Mouse (Mus musculus): ENCODE measurements around the gene Ppp1r1b. TPM values are rescaled to one million over a fixed set of nuclear protein-coding genes. Genes with fewer than 3 reads are reported as not detected.

Gene Ppp1r1b
- total and polyA plus RNA-seq, 3 experiments: 2.6 to 16.2 (median 5.3) TPM

GRCm38 (mm10) chr11:98340597-98340996 lies 7.6 kb upstream of the Ppp1r1b start:
- intact Hi-C loops (cut with DNase I): loop anchor here (5.0 kb wide), 1 partner anchor 257 kb away; the partner anchor contains the start of gene Lrrc3c
- Histone ChIP-seq H3K79me2 (replicated peaks; ENCODE audit: control insufficient read depth, insufficient read depth, low read length) (no peaks in the 10 kb centered on the region), H3K27ac (no peak overlapping the region), H3K4me3 (no peak overlapping the region), H3K27me3 (ENCODE audit: control insufficient read depth, insufficient read depth, low read length) (peaks cover 2% of the 10 kb centered on the region; the same call in 1 of the 2 replicates), H3K4me1 (ENCODE audit: control insufficient read depth, insufficient read depth, low read length) (no peaks in the 10 kb centered on the region; the same call in 1 of the 2 replicates), H3K9ac (ENCODE audit: low read depth, low read length) (no peak overlapping the region), H3K36me3 (ENCODE audit: control insufficient read depth, insufficient read depth, low read length) (no peaks in the 10 kb centered on the region)
- DNase-seq: no peak
- 23% methylated on average over 4 of the region's 4 CpGs for WGBS
- TF ChIP-seq POLR2A (IDR thresholded peaks at IDR 0.05; ENCODE audit: insufficient read depth, low read depth, low read length): no peak
- no peak for TF ChIP-seq EP300 (IDR thresholded peaks at IDR 0.05; ENCODE audit: insufficient read depth, low read depth, low read length)
- TF ChIP-seq CTCF (IDR thresholded peaks at IDR 0.05): no peak

GRCm38 (mm10) chr11:98341174-98341573 lies 7.0 kb upstream of the Ppp1r1b start:
- intact Hi-C loops (cut with DNase I): loop anchor here (5.0 kb wide), 1 partner anchor 256 kb away; the partner anchor contains the start of gene Lrrc3c
- H3K4me1 ChIP-seq (ENCODE audit: control insufficient read depth, insufficient read depth, low read length): no peaks in the 10 kb centered on the region; the same call in 1 of the 2 replicates
- TF ChIP-seq EP300 (IDR thresholded peaks at IDR 0.05; ENCODE audit: insufficient read depth, low read depth, low read length): no peak
- no peak overlapping the region for H3K9ac ChIP-seq (ENCODE audit: low read depth, low read length)
- H3K27me3 ChIP-seq (ENCODE audit: control insufficient read depth, insufficient read depth, low read length): no peaks in the 10 kb centered on the region; the same call in 1 of the 2 replicates
- no peaks in the 10 kb centered on the region for H3K36me3 ChIP-seq (ENCODE audit: control insufficient read depth, insufficient read depth, low read length)
- H3K4me3 ChIP-seq: no peak overlapping the region
- DNase-seq: no peak
- H3K27ac ChIP-seq: no peak overlapping the region
- WGBS: 75% methylated on average over 4 of the region's 4 CpGs
- H3K79me2 ChIP-seq (replicated peaks; ENCODE audit: control insufficient read depth, insufficient read depth, low read length): no peaks in the 10 kb centered on the region

- DNase-seq: peak; percentile 91 to 98
- Histone ChIP-seq H3K36me3 (ENCODE audit: control insufficient read depth, insufficient read depth, low read length) (no peaks in the 10 kb centered on the region), H3K9ac (ENCODE audit: low read depth, low read length) (no peak overlapping the region), H3K27me3 (ENCODE audit: control insufficient read depth, insufficient read depth, low read length) (no peaks in the 10 kb centered on the region; the same call in 1 of the 2 replicates), H3K4me3 (peak overlapping the region; percentile 25; the same call in 1 of the 2 replicates), H3K4me1 (ENCODE audit: control insufficient read depth, insufficient read depth, low read length) (no peaks in the 10 kb centered on the region; the same call in 1 of the 2 replicates), H3K27ac (no peak overlapping the region), H3K79me2 (replicated peaks; ENCODE audit: control insufficient read depth, insufficient read depth, low read length) (no peaks in the 10 kb centered on the region)
- TF ChIP-seq EP300 (IDR thresholded peaks at IDR 0.05; ENCODE audit: insufficient read depth, low read depth, low read length) (peak; percentile 98), CTCF (IDR thresholded peaks at IDR 0.05) (no peak; the same call in 1 of the 2 replicates), POLR2A (IDR thresholded peaks at IDR 0.05; ENCODE audit: insufficient read depth, low read depth, low read length) (peak; percentile 22; the same call in 1 of the 2 replicates)
- WGBS: 3% methylated on average over 29 of the region's 29 CpGs
- intact Hi-C loops (cut with DNase I): loop anchor here (1.0 to 5.0 kb wide), 6 partner anchors 31 to 255 kb away; partner anchors contain the start of gene Lrrc3c
These were observed 5.9 kb upstream of the Ppp1r1b start for GRCm38 (mm10) chr11:98342000-98342945.

GRCm38 (mm10) chr11:98345253-98345652 lies 3.0 kb upstream of the Ppp1r1b start:
- 1% methylated on average over 14 of the region's 14 CpGs for WGBS

GRCm38 (mm10) chr11:98346168-98346567 lies 2.0 kb upstream of the Ppp1r1b start:
- Histone ChIP-seq H3K27ac (no peak overlapping the region), H3K27me3 (ENCODE audit: control insufficient read depth, insufficient read depth, low read length) (peaks cover 8% of the 10 kb centered on the region), H3K9ac (ENCODE audit: low read depth, low read length) (no peak overlapping the region), H3K4me3 (no peak overlapping the region), H3K4me1 (ENCODE audit: control insufficient read depth, insufficient read depth, low read length) (no peaks in the 10 kb centered on the region; the same call in 1 of the 2 replicates), H3K79me2 (replicated peaks; ENCODE audit: control insufficient read depth, insufficient read depth, low read length) (no peaks in the 10 kb centered on the region), H3K36me3 (ENCODE audit: control insufficient read depth, insufficient read depth, low read length) (no peaks in the 10 kb centered on the region)
- 31% methylated on average over 9 of the region's 9 CpGs for WGBS
- intact Hi-C loops (cut with DNase I): no loop called here
- TF ChIP-seq EP300 (IDR thresholded peaks at IDR 0.05; ENCODE audit: insufficient read depth, low read depth, low read length): no peak
- TF ChIP-seq CTCF (IDR thresholded peaks at IDR 0.05): no peak
- no peak for TF ChIP-seq POLR2A (IDR thresholded peaks at IDR 0.05; ENCODE audit: insufficient read depth, low read depth, low read length)
- no peak for DNase-seq

More at GRCm38 (mm10) chr11:98345253-98345652, 3.0 kb upstream of the Ppp1r1b start:
- intact Hi-C loops (cut with DNase I): no loop called here
- DNase-seq: peak; percentile 70 to 86
- no peak overlapping the region for H3K27ac ChIP-seq
- H3K9ac ChIP-seq (ENCODE audit: low read depth, low read length): no peak overlapping the region
- no peaks in the 10 kb centered on the region; the same call in 1 of the 2 replicates for H3K4me1 ChIP-seq (ENCODE audit: control insufficient read depth, insufficient read depth, low read length)
- peaks cover 8% of the 10 kb centered on the region for H3K27me3 ChIP-seq (ENCODE audit: control insufficient read depth, insufficient read depth, low read length)
- no peaks in the 10 kb centered on the region for H3K36me3 ChIP-seq (ENCODE audit: control insufficient read depth, insufficient read depth, low read length)
- TF ChIP-seq POLR2A (IDR thresholded peaks at IDR 0.05; ENCODE audit: insufficient read depth, low read depth, low read length) (no peak), EP300 (IDR thresholded peaks at IDR 0.05; ENCODE audit: insufficient read depth, low read depth, low read length) (0 out of 2 replicates have a peak, but pooled peaks have one; percentile 15), CTCF (IDR thresholded peaks at IDR 0.05) (peak; percentile 88)
- H3K79me2 ChIP-seq (replicated peaks; ENCODE audit: control insufficient read depth, insufficient read depth, low read length): no peaks in the 10 kb centered on the region
- no peak overlapping the region for H3K4me3 ChIP-seq

Measured in heart, adult 2 months (tissue).